Mouse (Mus musculus): ENCODE measurements at regions not wholly inside any gene's neighbourhood (a gene's known extent, or its start where the extent isn't known, plus 50 kb on each side); places are given as distances from the start of the nearest gene placed in this dataset.

DNA sequence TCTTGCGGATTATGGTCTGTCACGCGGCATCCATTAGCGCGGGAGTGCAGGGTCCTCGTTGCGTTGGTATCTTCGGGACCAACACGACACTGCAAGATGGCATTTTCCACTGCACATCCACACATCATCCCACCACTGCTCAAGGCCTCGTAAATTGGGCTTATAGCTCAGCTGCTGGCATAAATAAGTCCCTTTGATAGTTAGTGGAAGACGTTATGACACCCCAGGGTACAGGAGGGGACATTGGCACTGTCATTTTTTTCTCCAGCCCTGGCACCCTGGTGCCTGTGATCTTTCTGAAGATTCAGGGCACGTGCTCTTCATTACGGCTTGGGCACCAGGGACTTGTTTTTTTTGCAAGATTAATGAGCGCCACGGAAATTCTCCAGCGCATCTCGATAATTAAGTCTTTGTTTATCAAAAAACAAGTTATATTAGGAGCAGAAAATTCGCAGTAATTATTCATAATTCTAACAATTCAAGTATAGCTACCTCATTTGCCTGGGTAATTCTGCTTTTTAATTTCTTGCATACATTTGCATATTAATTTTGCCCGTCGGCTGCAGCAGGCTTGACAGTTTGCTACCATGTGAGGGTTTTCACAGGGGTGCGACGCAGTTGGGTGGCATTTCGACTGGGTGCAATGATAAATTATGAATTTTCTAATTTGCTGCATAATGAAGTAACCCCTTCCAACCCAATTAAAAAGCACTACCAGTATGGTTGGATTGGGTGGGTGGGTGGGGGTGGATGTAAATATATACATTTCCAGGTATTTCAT is 119.1 kb downstream of the Vrk1 start:
- no peak for DNase-seq (ENCODE audit: low read depth)

DNA sequence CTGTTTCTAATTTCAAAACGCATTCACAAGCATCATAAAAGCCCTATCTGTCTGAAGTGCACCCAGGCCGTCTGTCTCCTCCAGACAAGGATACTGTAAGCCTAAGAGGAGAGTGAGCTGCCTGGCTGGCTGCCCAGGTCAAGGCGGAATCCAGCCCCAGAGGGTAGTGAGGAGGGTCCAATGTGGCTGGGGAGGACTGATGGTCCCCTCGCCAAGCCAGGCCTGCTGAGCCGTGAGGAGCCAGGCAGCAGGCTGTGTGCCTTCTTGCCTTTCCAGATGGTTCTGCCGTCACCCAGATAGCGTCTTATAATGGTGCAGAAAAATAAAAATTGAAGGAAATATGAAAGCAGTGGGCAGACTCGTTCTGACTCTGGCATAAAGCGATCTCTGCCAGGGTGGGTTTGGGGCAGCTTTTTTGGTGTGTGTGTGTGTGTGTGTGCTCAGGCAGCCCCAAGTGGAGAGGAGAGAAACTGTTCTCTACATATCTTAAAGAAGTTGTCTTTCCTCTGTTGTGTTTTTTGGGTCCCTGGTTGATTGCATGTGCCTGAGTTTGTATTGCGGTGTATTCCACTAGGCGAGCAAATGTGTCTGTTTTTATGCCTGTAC is 120.1 kb downstream of the Vrk1 start:
- DNase-seq (ENCODE audit: low read depth) = no peak

DNA sequence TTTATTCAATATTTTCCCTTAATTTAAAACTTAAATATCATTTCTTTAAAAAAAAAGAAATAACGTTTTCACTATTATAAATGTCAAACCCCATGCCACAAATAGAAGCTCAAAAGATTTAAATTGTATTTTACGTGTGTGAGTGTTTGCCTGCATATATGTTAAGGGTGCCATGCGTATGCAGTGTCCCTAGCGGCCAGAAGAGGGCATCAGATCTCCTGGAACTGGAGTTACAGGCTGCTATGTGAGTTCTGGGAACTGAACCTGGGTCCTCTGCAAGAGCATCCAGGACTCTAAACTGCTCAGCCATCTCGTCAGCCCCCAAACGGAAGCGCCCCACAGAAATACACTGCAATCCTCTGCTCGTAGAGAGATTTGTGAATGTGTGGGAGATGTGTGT is 122.7 kb downstream of the Vrk1 start:
- no peak for DNase-seq (ENCODE audit: low read depth)

DNA sequence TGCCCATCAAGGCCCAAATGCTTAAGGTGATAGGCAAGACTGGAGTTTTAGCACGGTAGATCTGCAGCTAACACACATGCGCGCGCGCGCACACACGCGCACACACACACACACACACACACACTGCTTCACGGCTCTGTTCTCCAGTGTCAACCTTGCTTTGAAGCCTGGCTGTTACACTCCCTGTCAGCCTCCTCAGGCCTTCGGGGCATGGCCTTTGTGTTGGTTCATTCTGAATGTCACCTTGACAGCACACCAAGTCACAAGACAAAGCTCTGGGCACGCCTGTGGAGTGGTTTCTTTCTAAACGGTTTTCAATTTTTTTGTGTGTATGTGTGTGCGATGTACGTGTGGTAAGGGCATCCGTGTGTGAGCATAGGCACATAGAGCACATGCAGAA is 128.4 kb downstream of the Vrk1 start:
- no peak for DNase-seq (ENCODE audit: low read depth)

DNA sequence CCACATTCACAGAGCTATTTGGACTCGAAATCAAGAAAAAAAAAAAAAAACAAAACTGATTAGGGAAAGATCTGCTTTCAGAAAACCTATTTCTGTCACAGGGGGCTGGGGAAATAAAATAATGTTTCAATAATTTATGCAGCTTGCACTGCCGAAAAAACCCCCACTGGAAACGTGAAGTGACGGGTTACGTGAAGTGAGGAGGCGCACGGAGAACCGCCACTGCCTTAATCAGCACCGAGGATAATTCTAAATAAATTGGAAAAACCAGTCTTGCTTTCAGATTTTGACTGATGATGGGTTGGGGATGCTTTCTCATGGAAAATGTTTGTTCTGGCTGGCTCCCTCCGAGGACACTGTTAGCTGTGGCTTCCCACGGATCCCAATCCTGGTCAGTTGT is 129.5 kb downstream of the Vrk1 start:
- no peak for DNase-seq (ENCODE audit: low read depth)

DNA sequence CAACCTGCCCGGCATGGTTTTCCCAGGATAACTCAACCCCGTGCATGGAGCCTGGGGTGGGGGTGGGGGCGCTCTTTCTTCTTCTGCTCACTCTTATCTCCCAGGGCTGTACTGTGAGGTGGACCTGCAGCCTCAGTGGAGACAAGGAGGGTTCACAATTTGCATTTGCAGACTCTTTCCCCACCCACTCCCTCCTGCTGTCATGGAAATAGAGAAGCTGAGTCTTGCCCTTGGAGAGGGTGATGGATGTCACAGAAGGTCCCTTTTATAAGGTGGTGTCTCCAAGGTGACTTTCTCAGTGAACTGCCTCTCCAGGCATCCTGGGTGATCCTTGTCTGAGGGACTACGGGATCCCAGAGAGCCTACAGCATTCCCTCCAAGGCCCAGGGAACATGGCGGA is 129.9 kb downstream of the Vrk1 start:
- no peak for DNase-seq (ENCODE audit: low read depth)

DNA sequence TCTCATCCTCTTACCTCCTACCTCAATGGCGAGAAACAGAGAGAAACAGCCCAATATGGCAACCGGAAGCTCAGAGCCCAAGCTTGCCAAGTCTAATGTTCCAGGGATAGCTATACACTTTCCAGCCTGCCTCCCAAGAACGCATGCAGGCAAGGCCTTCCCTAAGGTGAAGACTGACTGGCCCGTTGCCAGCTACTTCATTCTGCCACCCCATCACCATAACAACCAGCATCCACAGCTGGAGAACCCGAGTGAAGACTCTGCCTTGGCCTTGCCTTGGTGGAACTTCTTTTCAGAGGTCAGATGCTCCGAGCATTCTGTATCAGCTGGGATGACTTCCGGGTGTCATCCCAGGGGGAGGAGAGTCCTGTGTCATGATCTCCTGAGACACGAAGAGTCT is 130.6 kb downstream of the Vrk1 start:
- no peak for DNase-seq (ENCODE audit: low read depth)

DNA sequence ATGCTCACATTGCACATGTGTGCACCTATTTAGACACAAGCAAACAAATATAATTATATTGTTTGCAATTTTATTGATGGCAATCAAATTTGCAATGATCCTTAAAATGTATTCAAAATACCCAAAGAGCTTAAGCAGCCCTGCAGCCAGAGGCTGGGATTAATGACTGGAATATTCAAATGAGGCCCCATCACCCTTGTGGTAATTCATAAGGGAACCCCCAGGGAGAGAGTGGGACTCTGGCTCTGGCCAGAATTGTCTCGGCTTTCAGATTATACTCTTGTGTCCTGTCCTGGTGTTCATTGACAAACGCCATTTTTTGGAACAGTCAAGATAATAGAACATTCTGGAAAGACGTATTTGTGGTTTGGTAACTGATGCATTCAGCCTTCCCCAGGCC is 133.5 kb downstream of the Vrk1 start:
- no peak for DNase-seq (ENCODE audit: low read depth)

DNA sequence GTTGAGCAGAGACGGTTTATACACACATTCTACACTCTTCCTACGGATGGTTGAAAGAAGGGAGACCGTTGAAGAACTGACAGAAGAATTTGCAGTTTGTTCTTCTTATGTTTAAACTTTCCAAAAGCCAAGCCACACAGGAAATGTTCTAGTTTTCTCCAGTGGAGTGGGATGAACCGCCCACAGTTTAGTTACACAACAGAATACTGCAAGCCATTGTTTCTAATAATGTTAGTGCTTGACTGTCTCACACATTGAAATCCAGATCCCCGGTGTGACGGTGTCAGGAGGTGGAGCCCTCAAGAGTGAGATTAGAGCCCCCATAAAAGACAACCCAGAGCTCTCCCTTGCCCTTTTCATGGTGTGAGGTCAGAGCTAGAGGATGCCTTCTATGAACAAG is 146.8 kb downstream of the Vrk1 start:
- DNase-seq (ENCODE audit: low read depth) = no peak

DNA sequence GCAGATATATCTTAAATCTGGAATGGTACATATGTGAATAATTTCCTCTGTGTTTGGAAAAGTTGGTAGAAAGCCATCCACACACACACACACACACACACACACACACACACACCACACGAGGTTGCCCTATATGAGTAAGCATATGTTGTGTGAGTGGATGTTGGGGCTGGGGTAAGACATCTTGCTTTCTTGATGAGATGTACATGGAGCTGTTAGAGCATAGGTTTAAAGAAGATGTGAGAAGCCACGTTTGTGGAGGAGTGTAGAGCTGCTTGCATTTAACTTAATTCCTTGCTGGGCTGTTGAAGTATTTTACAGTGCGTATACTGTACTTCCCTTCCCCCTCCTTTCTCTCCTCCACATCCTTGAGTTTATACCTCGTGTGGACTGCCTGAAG is 147.8 kb downstream of the Vrk1 start:
- DNase-seq (ENCODE audit: low read depth) = no peak

DNA sequence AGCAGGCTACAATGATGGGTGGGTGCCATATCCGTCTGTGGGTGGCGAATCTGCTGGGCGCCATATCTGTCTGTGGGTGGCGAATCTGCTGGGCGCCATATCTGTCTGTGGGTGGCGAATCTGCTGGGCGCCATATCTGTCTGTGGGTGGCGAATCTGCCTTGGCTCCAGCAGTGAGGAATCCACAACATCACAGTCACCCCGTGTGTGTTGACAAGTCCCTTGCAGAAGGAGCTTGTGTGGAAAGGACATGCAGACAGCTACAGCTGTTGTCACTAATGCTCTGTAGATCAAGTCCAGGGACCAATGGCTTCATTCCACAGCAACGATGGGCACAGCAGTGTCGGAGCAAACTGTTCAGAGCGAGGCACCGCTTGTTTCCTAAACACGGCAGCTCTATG is 148.6 kb downstream of the Vrk1 start:
- DNase-seq (ENCODE audit: low read depth) = no peak

DNA sequence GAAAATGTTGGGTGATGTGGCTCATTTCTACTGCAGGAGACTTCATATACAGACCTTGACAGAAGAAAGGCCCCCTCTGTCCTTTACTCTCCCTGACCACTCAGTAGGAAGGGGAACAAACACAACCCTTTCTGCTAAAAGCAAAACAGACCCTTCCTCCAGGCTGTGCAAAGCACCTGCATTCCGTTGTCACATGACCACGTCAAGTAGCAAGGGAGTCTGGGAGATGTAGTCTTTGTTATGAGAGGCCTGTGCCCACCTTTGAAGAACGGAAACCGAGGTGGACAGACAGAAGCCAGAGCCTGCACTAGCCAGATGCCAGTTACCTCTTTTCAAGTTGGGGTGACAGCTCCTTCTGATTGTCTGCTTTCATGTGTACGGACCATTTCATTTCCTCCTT is 161.3 kb downstream of the Vrk1 start:
- no peak for DNase-seq (ENCODE audit: low read depth)

DNA sequence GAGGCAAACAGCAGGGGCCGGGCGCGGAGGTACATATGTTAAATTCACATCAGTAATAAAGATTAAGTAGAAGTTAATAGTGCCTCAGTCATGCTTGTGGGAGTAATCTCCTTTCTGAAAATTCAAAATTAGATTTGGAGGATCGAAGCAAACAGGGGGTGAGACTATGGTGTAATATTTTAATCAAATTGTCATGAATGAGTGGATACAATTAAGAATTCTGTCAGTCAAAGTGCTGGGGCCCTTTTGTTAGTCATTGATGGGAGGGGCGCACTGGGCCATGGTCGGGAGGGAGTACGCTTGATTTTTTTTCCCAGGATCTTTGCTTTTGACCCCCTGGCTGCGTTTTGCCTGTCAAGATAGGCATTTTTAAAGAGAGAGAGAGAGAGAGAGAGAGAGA is 163.2 kb downstream of the Vrk1 start:
- no peak for DNase-seq (ENCODE audit: low read depth)

DNA sequence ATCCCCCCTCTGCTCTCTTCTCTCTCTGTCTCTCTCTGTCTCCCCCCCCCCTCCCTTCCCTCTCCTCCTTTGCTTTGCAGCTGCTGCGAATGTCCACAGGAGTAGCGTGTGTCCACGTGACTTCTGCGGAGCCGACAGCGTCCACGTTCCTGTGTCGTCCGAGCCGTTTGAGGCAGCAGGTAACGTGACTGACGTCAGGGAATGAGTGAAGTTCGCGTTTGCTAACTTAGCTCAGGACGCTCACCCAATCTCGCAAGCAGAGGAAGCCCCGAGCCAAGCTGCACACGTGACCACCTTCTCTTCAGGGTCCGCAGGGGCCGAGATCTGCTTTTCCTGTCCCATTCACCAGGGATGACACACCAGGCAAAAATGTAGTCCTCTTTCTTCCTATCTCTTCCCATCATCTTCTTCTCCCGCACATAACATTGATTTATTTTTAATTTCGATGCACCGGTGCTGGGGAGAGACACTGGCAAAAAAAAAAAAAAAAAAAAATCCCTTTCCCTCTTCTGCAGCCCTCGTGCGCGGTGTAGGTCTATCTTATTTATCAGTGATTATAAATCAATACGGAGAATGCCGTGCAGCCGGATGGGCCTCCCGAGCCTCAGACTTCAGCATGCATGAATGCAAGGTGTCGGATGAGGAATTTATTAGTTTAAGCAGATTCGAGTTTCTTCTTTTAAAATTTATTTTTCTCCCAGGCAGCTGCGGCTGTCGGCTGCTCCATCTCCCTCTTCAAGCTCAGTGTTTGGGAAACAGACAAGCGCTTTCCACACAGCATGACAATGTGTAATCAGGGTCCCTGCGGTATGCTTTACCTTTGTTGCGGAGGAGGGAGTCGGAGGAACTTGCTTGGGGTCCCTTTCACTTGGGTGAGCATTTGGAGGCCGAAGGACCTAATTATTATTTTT is 164.3 kb downstream of the Vrk1 start:
- no peak for DNase-seq (ENCODE audit: low read depth)

DNA sequence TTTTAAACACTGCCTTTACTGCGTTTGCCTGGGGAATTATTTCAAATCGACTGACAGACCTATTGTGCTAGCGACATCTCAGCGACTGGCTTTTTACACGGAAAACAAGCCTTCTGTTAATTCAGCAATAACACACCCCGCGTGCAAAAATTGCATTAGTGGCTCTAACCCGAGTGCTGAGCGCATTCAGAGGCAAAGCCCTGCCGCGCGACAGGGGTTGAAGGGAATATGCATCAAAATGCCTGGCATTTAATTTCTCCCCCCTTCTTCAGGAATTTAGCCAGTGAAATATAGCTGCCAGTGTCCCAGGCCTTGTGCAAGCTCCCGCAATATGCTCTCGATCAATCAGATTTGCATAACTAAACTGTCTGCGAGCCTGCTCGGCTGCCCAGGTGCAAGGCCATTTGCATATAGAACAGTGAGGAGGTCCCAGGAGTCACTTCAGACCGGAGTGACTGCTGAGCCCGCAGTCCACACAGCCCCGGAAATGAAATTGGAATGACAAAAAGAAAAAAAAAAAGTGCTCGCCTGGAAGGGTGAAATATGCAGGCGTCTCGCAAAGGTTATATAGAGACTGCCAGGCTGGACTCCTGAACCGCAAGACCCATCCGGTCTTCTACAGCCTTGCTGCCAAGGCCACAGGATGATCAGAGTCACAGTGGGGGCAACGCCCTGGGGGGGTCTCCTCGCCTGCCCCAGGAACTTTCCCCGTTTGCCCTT is 165.1 kb downstream of the Vrk1 start:
- DNase-seq (ENCODE audit: low read depth) = no peak

DNA sequence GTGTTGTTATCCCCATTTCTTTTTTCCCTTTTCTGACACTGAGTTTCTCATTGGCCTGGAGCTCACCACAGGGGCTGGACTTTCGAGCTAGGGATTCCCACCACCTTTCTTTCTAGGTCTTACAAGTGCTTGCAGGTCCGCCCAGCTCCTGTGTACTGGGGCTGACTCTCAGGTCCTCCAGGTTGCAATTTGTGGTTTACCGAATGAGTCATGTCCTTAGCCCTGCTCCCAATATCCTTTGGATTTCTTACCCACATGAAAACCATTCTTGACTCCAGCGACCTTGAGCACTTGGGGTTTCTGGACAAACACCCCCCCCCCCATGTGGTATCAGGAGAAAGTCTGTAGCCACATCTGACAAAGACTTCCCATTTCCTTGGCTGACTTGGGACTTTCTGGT is 167.3 kb downstream of the Vrk1 start:
- no peak for DNase-seq (ENCODE audit: low read depth)

DNA sequence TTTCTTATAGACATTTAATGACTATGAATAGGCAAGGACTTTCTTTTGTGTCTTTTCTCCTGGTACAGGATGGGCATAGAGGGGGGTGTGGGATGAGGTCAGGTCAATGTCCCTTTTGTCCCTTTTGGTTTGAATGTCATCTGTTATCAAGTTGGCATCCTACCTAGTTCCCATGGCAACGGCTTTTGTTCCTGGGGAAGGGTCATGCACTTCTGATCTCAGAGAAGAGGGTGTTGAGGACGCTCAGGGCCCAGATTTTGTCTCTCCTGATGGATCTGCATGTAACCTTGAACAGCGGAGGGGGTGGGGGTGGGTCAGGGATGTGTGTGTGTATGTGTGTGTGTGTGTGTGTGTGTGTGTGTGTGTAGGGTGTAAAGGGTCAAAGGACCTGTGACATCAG is 167.8 kb downstream of the Vrk1 start:
- DNase-seq (ENCODE audit: low read depth) = no peak

DNA sequence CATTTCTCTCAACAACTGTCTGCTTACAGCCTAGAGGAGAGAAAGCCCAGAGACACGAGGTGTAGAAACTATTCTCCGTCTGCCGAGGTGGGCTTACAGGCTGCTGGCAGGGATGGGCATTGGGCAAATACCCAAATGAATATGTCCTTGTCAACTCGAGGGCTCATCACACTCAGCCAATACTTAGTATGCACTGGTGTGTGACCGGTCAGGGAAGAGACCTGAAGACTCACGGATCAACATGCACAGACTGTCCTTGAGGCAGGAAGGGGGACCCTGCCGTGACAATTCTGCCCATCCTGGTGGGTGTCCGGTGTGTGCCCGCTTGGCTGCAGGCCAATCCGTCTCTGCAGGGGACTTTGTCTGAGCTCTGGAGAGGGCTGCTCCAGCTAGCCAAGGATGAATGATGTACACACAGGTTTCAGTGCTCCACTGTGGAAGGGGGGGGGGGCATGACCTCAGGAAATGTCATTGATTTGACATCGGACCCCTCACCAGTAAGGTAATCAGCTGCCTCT is 168.7 kb downstream of the Vrk1 start:
- DNase-seq (ENCODE audit: low read depth) = no peak

DNA sequence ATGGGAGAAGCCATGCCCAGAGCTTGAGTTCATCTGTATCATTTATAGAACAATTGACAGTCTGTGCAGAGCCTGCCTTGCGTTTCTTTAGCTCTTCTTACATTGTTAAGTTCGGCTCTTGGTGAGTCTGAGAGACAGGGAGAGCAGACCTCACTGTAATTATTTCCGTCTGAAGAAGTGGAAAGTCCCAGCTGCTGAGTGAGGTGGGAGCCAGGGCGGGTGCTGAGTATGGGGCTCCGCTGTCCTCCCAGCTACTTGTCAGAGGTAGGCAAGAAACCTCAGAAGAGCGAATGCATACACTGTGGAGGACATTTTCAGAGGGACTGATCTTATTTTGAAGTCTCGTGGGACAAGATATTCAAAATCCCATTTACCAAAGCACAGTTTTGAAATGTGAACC is 172.9 kb downstream of the Vrk1 start:
- DNase-seq (ENCODE audit: low read depth) = no peak

DNA sequence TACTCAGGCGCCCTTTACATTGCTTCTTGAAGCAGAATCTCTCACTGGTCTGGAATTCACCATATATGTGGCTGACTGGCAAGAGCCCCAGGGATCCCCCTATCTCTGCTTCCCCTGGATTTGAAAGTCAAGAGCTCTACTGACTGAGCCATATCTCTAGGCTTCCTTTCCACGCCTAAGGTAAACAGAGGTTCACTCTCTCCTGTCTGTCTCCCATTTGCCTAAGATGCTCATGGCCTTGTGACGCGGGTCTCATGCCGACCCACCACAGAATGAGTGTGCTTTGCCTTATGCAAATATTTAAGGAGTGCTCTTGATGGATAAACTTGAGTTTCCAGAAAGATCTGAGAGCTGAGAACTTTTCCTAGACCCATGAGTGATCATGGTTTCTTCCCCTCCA is 173.9 kb downstream of the Vrk1 start:
- DNase-seq (ENCODE audit: low read depth) = no peak

DNA sequence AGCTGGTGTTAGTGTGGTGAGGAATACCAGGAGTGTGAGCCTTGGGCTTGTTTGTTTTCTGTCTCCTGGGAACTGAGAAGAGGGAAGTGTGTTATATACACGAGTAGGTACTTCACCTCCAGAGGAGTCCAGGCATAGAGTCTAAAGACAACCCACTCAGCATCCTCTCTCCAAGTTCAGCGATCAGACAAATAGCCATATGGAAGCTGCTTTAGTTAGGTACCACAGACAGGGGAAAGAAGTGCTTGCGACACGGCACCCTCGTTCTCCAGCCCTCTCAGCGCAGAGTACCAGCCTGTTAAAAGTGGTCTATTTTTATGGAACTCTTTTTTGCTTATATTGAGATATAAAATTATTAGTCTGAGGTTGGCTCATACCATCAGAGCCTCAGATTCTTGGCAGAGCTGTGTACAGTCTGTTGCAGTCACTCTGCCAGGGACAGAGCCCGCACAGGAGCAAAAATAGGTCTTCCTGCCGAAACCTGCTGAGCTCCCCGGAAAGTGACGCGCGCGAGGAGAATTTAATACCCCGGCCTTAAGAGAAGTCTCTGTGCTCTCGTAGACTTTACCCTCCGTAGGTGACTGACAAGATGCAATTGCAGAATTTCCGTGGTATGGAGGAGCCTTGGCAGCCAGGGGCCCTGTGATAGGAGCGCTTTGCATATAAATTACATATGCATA is 175.5 kb downstream of the Vrk1 start:
- no peak for DNase-seq (ENCODE audit: low read depth)

DNA sequence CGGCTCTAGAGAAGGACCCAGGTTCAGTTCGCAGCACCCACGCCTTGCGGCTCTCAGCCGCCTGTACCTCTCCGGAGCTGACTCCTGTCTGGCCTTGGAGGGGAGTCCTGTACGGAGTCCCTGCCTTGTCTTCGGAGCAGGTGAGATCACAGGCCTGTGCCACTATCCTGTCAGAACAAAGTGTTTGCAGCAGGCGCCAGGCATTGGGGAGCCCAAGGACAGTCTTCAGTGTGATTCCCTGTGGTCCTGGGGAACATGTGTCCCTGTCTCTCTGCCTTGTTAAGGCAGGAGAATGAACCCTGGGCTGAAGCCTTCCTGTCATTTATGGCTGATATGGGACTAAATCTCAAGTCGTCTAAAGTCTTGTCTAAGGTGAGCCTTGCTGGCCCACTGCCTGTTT is 176.5 kb downstream of the Vrk1 start:
- DNase-seq (ENCODE audit: low read depth) = no peak
